Comparison of ENCODE assay signal across 14 mouse cellular contexts in genomic region chr17:29039351-29039750, GRCm38 (mm10). TPM values are rescaled to one million over a fixed set of nuclear protein-coding genes. Genes with fewer than 3 reads are reported as not detected.
A peak's percentile ranks its signal among the peaks of the same experiment; 100 is the strongest.
DNase-seq lines count a peak whose midpoint lies in the region; ATAC-seq and TF ChIP-seq lines count a peak whose summit lies in the region.
"Had no signal": no experiment of that assay in that cellular context is flagged by ENCODE, and none has a peak within 500 bp of the region (broad histone marks: within the 10 kb centered on the region; RNA-seq: fewer than 3 reads in every experiment).

No protein-coding gene starts in this region.

- no peaks in the 10 kb centered on the region for H3K27me3 ChIP-seq in kidney, embryonic 16.5 days (ENCODE audit: insufficient read depth, low read length)
- no peaks in the 10 kb centered on the region for H3K27me3 ChIP-seq in hindbrain, embryonic 14.5 days (ENCODE audit: control insufficient read depth, insufficient read depth, low read length)

- 60% methylated on average over 11 of the region's 11 CpGs for WGBS in kidney, embryonic 16.5 days
- WGBS in hindbrain, embryonic 14.5 days = 74% methylated on average over 11 of the region's 11 CpGs

- H3K4me3 ChIP-seq in gastrocnemius, adult 2 months = no peak overlapping the region; the same call in 1 of the 2 replicates
- H3K4me3 ChIP-seq in kidney, embryonic 16.5 days (ENCODE audit: low read length) = no peak overlapping the region
- peak overlapping the region; percentile 22 to 45 for H3K4me3 ChIP-seq in ES-E14 (ENCODE audit: insufficient read depth in 1 of 2, low read depth in 1 of 2, low read length in 2 of 2, poor library complexity in 1 of 2, severe bottlenecking in 1 of 2)
- H3K4me3 ChIP-seq in hindbrain, embryonic 14.5 days (replicated peaks; ENCODE audit: low read length) = no peak overlapping the region
- H3K4me3 ChIP-seq: layer of hippocampus, adult 2 months had no signal

- in situ Hi-C loops in ES-E14 (cut with MboI; ENCODE audit: low sequenced_read_pairs in 2 of 2, unreplicated experiment in 2 of 2) = no loop called here

- no peak for TF ChIP-seq CTCF in gastrocnemius, adult 2 months (IDR thresholded peaks at IDR 0.05)

- H3K4me1 ChIP-seq in kidney, embryonic 16.5 days (ENCODE audit: insufficient read depth, low read length) = peaks cover 23% of the 10 kb centered on the region
- 0 out of 4 replicates have a peak, but pooled peaks cover 0 to 2% of the 10 kb centered on the region in 2 experiments for H3K4me1 ChIP-seq in ES-E14 (ENCODE audit: control insufficient read depth in 2 of 2, insufficient read depth in 2 of 2, low read length in 2 of 2, poor library complexity in 1 of 2)
- H3K4me1 ChIP-seq in hindbrain, embryonic 14.5 days (replicated peaks; ENCODE audit: control insufficient read depth, insufficient read depth, low read length) = peaks cover 30% of the 10 kb centered on the region

- H3K36me3 ChIP-seq in kidney, embryonic 16.5 days (ENCODE audit: insufficient read depth, low read length) = peaks cover 56% of the 10 kb centered on the region
- H3K36me3 ChIP-seq in ES-E14 (ENCODE audit: control insufficient read depth, insufficient read depth, low read length, poor library complexity, severe bottlenecking) = peaks cover 55% of the 10 kb centered on the region
- H3K36me3 ChIP-seq in hindbrain, embryonic 14.5 days (replicated peaks; ENCODE audit: control insufficient read depth, insufficient read depth) = peaks cover 88% of the 10 kb centered on the region

- no peaks in the 10 kb centered on the region for H3K9me3 ChIP-seq in kidney, embryonic 16.5 days (ENCODE audit: low read length)
- H3K9me3 ChIP-seq in ES-E14 (ENCODE audit: control insufficient read depth, insufficient read depth, low read depth, low read length) = no peaks in the 10 kb centered on the region
- H3K9me3 ChIP-seq in hindbrain, embryonic 14.5 days (ENCODE audit: control insufficient read depth, low read length) = no peaks in the 10 kb centered on the region

- DNase-seq in gastrocnemius, postnatal 14 days = peak; percentile 42
- DNase-seq in gastrocnemius, adult 2 months = no peak
- peak; percentile 52 to 80 for DNase-seq in kidney, postnatal 25 days
- DNase-seq in ES-E14 (ENCODE audit: low read depth, low spot score) = no peak
- DNase-seq in layer of hippocampus, adult 11-12 months (ENCODE audit: low spot score) = no peak
- DNase-seq in hindbrain, embryonic 14.5 days (ENCODE audit: low spot score) = no peak
- DNase-seq: cerebellum, adult 11 months; lung, postnatal 4 days; thymus, adult 18-20 months had no signal

- H3K4me2 ChIP-seq in kidney, embryonic 16.5 days (replicated peaks; ENCODE audit: low read depth, low read length) = no peak overlapping the region
- H3K4me2 ChIP-seq in hindbrain, embryonic 14.5 days (replicated peaks) = no peak overlapping the region
- H3K4me2 ChIP-seq: heart, embryonic 11.5 days had no signal

- no peak overlapping the region for H3K27ac ChIP-seq in gastrocnemius, adult 2 months
- H3K27ac ChIP-seq in kidney, embryonic 16.5 days (ENCODE audit: low read length) = no peak overlapping the region
- no peak overlapping the region for H3K27ac ChIP-seq in ES-E14 (ENCODE audit: insufficient read depth, low read depth, low read length, poor library complexity, severe bottlenecking)
- H3K27ac ChIP-seq in hindbrain, embryonic 14.5 days = no peak overlapping the region
- H3K27ac ChIP-seq: layer of hippocampus, adult 2 months; liver, embryonic 14.5 days had no signal

- intact Hi-C loops in gastrocnemius, postnatal 14 days (cut with DNase I; ENCODE audit: low total_unique reads) = no loop called here
- intact Hi-C loops in gastrocnemius, adult 2 months (cut with DNase I) = loop anchor here (10.0 kb wide), 1 partner anchor 345 kb away; the partner anchor contains the start of genes Mapk14 and Slc26a8

- H3K9ac ChIP-seq in kidney, embryonic 16.5 days (replicated peaks; ENCODE audit: low read length) = no peak overlapping the region
- H3K9ac ChIP-seq in ES-E14 (ENCODE audit: insufficient read depth, low read depth, low read length, poor library complexity, severe bottlenecking) = no peak overlapping the region
- no peak overlapping the region for H3K9ac ChIP-seq in hindbrain, embryonic 14.5 days
- H3K9ac ChIP-seq: liver, embryonic 14.5 days had no signal

- ATAC-seq in kidney, embryonic 16.5 days (ENCODE audit: low FRiP score, low TSS enrichment) = no peak
- ATAC-seq in megakaryocyte progenitor cell, adult 5-6 weeks (replicated peaks; ENCODE audit: poor library complexity) = peak; percentile 56
- ATAC-seq in hindbrain, embryonic 14.5 days (ENCODE audit: low FRiP score) = no peak

TF ChIP-seq in ES-E14, 5 proteins besides CTCF, POLR2A, EP300 and RAD21:
- TF ChIP-seq CHD2 (IDR thresholded peaks at IDR 0.05; ENCODE audit: low read depth, low read length) (no peak), MAFK (IDR thresholded peaks at IDR 0.05; ENCODE audit: insufficient read depth, low read depth, low read length) (no peak), ZC3H11A (IDR thresholded peaks at IDR 0.05; ENCODE audit: borderline replicate concordance, low read depth, low read length) (no peak), HCFC1 (IDR thresholded peaks at IDR 0.05; ENCODE audit: borderline replicate concordance, insufficient read depth, low read length) (no peak), ZNF384 (IDR thresholded peaks at IDR 0.05; ENCODE audit: low read depth, low read length) (no peak)
TF ChIP-seq in ES-E14: peak in this region for 0.

RNA-seq across cellular contexts. Expression of gene Srsf3, which starts 6.9 kb away (rescaled TPM):
- 10 to 100 TPM; 50.7 to 52.3 TPM for total RNA-seq in gastrocnemius, postnatal 14 days (2021)
- total RNA-seq in gastrocnemius, adult 2 months (2021) = 10 to 100 TPM; 38.8 to 55.6 TPM
- polyA plus RNA-seq in kidney, embryonic 16.5 days (2015; fragmentation: Nextera tagmentation; extraction: Ambion mirVana) = 597 and 625 TPM in 2 replicates
- 317 and 391 TPM in 2 replicates for total RNA-seq in ES-E14 (2012; rRNA removed)
- total RNA-seq in megakaryocyte progenitor cell, adult 5-6 weeks (2015) = 486 and 506 TPM in 2 replicates
- total RNA-seq in megakaryocyte progenitor cell, adult 5-6 weeks (2017) = 767 and 797 TPM in 2 replicates
- polyA plus RNA-seq in hindbrain, embryonic 14.5 days (2014; fragmentation: Nextera tagmentation; extraction: Ambion mirVana) = 446 and 460 TPM in 2 replicates

RNA-seq across cellular contexts. Expression of gene Stk38, which starts 31.6 kb away (rescaled TPM):
- total RNA-seq in gastrocnemius, postnatal 14 days (2021) = 10 to 100 TPM; 25.3 to 29.0 TPM
- 10 to 100 TPM; 26.9 to 29.2 TPM for total RNA-seq in gastrocnemius, adult 2 months (2021)
- polyA plus RNA-seq in kidney, embryonic 16.5 days (2015; fragmentation: Nextera tagmentation; extraction: Ambion mirVana) = 106 and 121 TPM in 2 replicates
- total RNA-seq in ES-E14 (2012; rRNA removed) = 78.0 and 85.7 TPM in 2 replicates
- total RNA-seq in megakaryocyte progenitor cell, adult 5-6 weeks (2015) = 84.6 and 97.1 TPM in 2 replicates
- total RNA-seq in megakaryocyte progenitor cell, adult 5-6 weeks (2017) = 50.8 and 85.5 TPM in 2 replicates
- polyA plus RNA-seq in hindbrain, embryonic 14.5 days (2014; fragmentation: Nextera tagmentation; extraction: Ambion mirVana) = 75.6 and 85.0 TPM in 2 replicates

RNA-seq across cellular contexts. Expression of gene Cdkn1a, which starts 51.4 kb away (rescaled TPM):
- total RNA-seq in gastrocnemius, postnatal 14 days (2021) = 10 to 100 TPM; 24.1 to 70.7 TPM
- 100 to 1,000 TPM in 1 of 2 experiments, 10 to 100 TPM in 1; 32.6 to 103 TPM for total RNA-seq in gastrocnemius, adult 2 months (2021)
- polyA plus RNA-seq in kidney, embryonic 16.5 days (2015; fragmentation: Nextera tagmentation; extraction: Ambion mirVana) = 74.1 and 81.3 TPM in 2 replicates
- 17.8 and 32.3 TPM in 2 replicates for total RNA-seq in ES-E14 (2012; rRNA removed)
- total RNA-seq in megakaryocyte progenitor cell, adult 5-6 weeks (2015) = 7.8 and 11.4 TPM in 2 replicates
- 1.3 and 3.6 TPM in 2 replicates for total RNA-seq in megakaryocyte progenitor cell, adult 5-6 weeks (2017)
- 79.5 and 97.7 TPM in 2 replicates for polyA plus RNA-seq in hindbrain, embryonic 14.5 days (2014; fragmentation: Nextera tagmentation; extraction: Ambion mirVana)

Comparison
In these comparisons a context has a peak if more than half of its experiments do, and no peak if none do; other contexts are left out.
1. DNase-seq: peak in gastrocnemius, postnatal 14 days (single experiment) and kidney, postnatal 25 days (2 of 2); none in gastrocnemius, adult 2 months (single experiment), ES-E14 (single experiment), layer of hippocampus, adult 11-12 months (single experiment) and hindbrain, embryonic 14.5 days (single experiment).
2. H3K4me3 ChIP-seq: peak in ES-E14 (2 of 2); none in gastrocnemius, adult 2 months (single experiment), kidney, embryonic 16.5 days (single experiment) and hindbrain, embryonic 14.5 days (single experiment).